Mouse (Mus musculus): ENCODE results near the gene Adk.

Gene Adk

GRCm38 (mm10) chr14:21402157-21402601 is 349.8 kb downstream of the Adk start:
- ATAC-seq (ENCODE audit: insufficient number of reproducible peaks, low FRiP score, low TSS enrichment) = peak; percentile 36; the same call in 1 of the 2 replicates

- ATAC-seq (ENCODE audit: insufficient number of reproducible peaks, low FRiP score, low TSS enrichment) = no peak
Observed at GRCm38 (mm10) chr14:21402621-21403405, 350.4 kb downstream of the Adk start.

GRCm38 (mm10) chr14:21406946-21407345 is 354.6 kb downstream of the Adk start:
- no peak for ATAC-seq (ENCODE audit: insufficient number of reproducible peaks, low FRiP score, low TSS enrichment)

GRCm38 (mm10) chr14:21408846-21409245 is 356.5 kb downstream of the Adk start:
- no peak for ATAC-seq (ENCODE audit: insufficient number of reproducible peaks, low FRiP score, low TSS enrichment)

GRCm38 (mm10) chr14:21410769-21411477 is 358.5 kb downstream of the Adk start:
- no peak for ATAC-seq (ENCODE audit: insufficient number of reproducible peaks, low FRiP score, low TSS enrichment)

- no peak for ATAC-seq (ENCODE audit: insufficient number of reproducible peaks, low FRiP score, low TSS enrichment)
Observed at GRCm38 (mm10) chr14:21411524-21411923, 359.1 kb downstream of the Adk start.

- ATAC-seq (ENCODE audit: insufficient number of reproducible peaks, low FRiP score, low TSS enrichment) = no peak
Observed at GRCm38 (mm10) chr14:21418332-21418731, 366.0 kb downstream of the Adk start.

GRCm38 (mm10) chr14:21427369-21427768 is 375.0 kb downstream of the Adk start:
- no peak for ATAC-seq (ENCODE audit: insufficient number of reproducible peaks, low FRiP score, low TSS enrichment)

GRCm38 (mm10) chr14:21433415-21433814 is 381.0 kb downstream of the Adk start:
- no peak for ATAC-seq (ENCODE audit: insufficient number of reproducible peaks, low FRiP score, low TSS enrichment)

- ATAC-seq (ENCODE audit: insufficient number of reproducible peaks, low FRiP score, low TSS enrichment) = no peak
Observed at GRCm38 (mm10) chr14:21433995-21434394, 381.6 kb downstream of the Adk start.

GRCm38 (mm10) chr14:21434686-21435085 is 382.3 kb downstream of the Adk start:
- no peak for ATAC-seq (ENCODE audit: insufficient number of reproducible peaks, low FRiP score, low TSS enrichment)

- ATAC-seq (ENCODE audit: insufficient number of reproducible peaks, low FRiP score, low TSS enrichment) = no peak
Observed at GRCm38 (mm10) chr14:21439785-21440184, 387.4 kb downstream of the Adk start.

- ATAC-seq (ENCODE audit: insufficient number of reproducible peaks, low FRiP score, low TSS enrichment) = no peak
Observed at GRCm38 (mm10) chr14:21440526-21440925, 388.2 kb downstream of the Adk start.

- ATAC-seq (ENCODE audit: insufficient number of reproducible peaks, low FRiP score, low TSS enrichment) = no peak
Observed at GRCm38 (mm10) chr14:21441772-21442533, 389.6 kb downstream of the Adk start.

- ATAC-seq (ENCODE audit: insufficient number of reproducible peaks, low FRiP score, low TSS enrichment) = no peak
Observed at GRCm38 (mm10) chr14:21452581-21452980, 400.2 kb downstream of the Adk start.

- no peak for ATAC-seq (ENCODE audit: insufficient number of reproducible peaks, low FRiP score, low TSS enrichment)
Observed at GRCm38 (mm10) chr14:21453896-21454295, 401.5 kb downstream of the Adk start.

- ATAC-seq (ENCODE audit: insufficient number of reproducible peaks, low FRiP score, low TSS enrichment) = no peak
Observed at GRCm38 (mm10) chr14:21455654-21456350, 403.4 kb downstream of the Adk start.

GRCm38 (mm10) chr14:21456526-21456925 is 404.2 kb downstream of the Adk start:
- no peak for ATAC-seq (ENCODE audit: insufficient number of reproducible peaks, low FRiP score, low TSS enrichment)

- no peak for ATAC-seq (ENCODE audit: insufficient number of reproducible peaks, low FRiP score, low TSS enrichment)
Observed at GRCm38 (mm10) chr14:21457876-21458275, 405.5 kb downstream of the Adk start.

- no peak for ATAC-seq (ENCODE audit: insufficient number of reproducible peaks, low FRiP score, low TSS enrichment)
Observed at GRCm38 (mm10) chr14:21458696-21459095, 406.3 kb downstream of the Adk start.
